Mouse (Mus musculus): ENCODE data around the gene Lrrc74a.
A peak's percentile ranks its signal among the peaks of the same experiment; 100 is the strongest.

Gene Lrrc74a

GRCm38 (mm10) chr12:86786149-86787019, 52.2 kb downstream of the Lrrc74a start:
- no peak for DNase-seq (ENCODE audit: low read depth)

- DNase-seq (ENCODE audit: low read depth): no peak
These were observed 52.9 kb downstream of the Lrrc74a start for GRCm38 (mm10) chr12:86787020-86787553.

- no peak for DNase-seq (ENCODE audit: low read depth)
These were observed 56.1 kb downstream of the Lrrc74a start for GRCm38 (mm10) chr12:86790100-86790848.

- DNase-seq (ENCODE audit: low read depth): no peak
These were observed 56.6 kb downstream of the Lrrc74a start for GRCm38 (mm10) chr12:86790849-86791127.

GRCm38 (mm10) chr12:86791987-86792386, 57.8 kb downstream of the Lrrc74a start:
- DNase-seq (ENCODE audit: low read depth): no peak

DNA sequence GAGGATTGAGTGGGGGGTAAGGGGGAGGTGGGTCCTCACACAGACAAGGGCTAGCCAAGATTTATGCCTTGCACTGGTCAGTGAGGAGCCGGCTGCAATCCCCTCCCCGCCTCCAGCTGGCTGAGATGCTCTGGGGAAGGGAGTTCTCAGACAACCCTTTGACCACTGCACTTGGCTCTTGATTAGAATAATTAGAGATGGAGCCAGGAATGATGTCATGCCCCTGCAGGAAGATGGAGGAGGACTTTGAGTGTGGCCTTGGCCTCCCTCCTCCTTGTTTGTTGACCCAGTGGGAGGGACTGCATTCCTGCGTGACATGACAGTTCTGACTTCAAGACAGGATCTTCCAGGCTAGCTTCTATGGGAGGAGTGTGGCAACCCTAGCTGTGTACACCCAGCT, 59.7 kb downstream of the Lrrc74a start:
- DNase-seq (ENCODE audit: low read depth): no peak

DNA sequence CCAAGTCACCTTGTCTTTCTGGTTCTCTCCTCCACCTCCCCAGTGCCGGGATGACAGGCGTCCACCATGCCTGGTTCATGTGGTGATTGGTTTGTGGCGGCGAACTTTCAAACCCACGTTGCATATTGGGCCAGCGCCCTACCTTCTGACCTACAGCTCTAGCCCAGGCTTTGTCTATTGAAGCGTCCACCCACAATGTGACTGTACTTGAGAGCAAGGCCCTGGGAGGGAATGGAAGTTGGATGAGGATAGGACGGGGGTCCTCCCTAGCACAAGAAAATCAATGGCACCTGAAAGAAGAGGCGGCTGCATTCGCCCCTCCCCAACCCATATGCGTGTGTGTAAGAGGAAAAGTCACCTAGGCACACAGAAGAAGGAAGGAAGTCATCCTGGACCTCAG, 60.2 kb downstream of the Lrrc74a start:
- DNase-seq (ENCODE audit: low read depth): no peak

DNA sequence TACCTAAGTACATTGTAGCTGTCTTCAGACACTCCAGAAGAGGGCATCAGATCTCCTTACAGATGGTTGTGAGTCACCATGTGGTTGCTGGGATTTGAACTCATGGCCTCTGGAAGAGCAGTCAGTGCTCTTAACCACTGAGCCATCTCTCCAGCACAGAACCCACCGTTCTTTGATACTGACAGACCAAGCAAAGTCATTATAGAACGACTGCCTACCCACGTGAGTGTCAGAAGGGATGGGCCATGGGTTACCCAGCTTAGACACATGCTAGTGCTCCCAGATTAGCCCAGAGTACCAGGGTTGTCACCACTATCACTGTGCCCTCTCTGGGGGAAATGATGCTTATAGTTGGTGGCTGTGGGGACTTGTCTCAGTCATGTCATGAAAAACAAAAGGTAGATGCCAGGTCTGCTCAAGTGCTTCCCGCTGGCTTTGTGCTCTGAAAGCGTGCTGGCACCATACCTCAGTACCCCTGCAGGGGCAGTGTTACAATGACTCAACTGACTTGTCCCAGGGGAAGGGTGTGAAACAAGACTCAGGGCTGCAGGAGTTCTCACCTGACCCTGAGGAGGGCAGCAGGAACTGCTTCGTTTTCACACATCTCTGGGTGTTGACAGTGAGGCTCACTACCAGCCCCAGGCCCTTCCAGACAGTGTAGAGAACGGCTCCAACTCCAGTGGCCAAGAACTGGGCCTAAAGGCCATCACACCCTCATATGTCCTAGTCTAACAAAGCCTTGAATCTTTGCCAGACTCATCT, 61.1 kb downstream of the Lrrc74a start:
- DNase-seq (ENCODE audit: low read depth): no peak

GRCm38 (mm10) chr12:86795838-86796232, 61.7 kb downstream of the Lrrc74a start:
- DNase-seq (ENCODE audit: low read depth): peak; percentile 92

- DNase-seq (ENCODE audit: low read depth): no peak
These were observed 62.2 kb downstream of the Lrrc74a start for GRCm38 (mm10) chr12:86796351-86796750.

GRCm38 (mm10) chr12:86797771-86798170, 63.6 kb downstream of the Lrrc74a start:
- no peak for DNase-seq (ENCODE audit: low read depth)

GRCm38 (mm10) chr12:86798773-86799540, 64.8 kb downstream of the Lrrc74a start:
- DNase-seq (ENCODE audit: low read depth): no peak

GRCm38 (mm10) chr12:86799786-86800185, 65.6 kb downstream of the Lrrc74a start:
- no peak for DNase-seq (ENCODE audit: low read depth)

GRCm38 (mm10) chr12:86800336-86800735, 66.2 kb downstream of the Lrrc74a start:
- DNase-seq (ENCODE audit: low read depth): no peak

GRCm38 (mm10) chr12:86800765-86801147, 66.6 kb downstream of the Lrrc74a start:
- peak; percentile 68 for DNase-seq (ENCODE audit: low read depth)

GRCm38 (mm10) chr12:86801148-86802004, 67.2 kb downstream of the Lrrc74a start:
- DNase-seq (ENCODE audit: low read depth): no peak

DNA sequence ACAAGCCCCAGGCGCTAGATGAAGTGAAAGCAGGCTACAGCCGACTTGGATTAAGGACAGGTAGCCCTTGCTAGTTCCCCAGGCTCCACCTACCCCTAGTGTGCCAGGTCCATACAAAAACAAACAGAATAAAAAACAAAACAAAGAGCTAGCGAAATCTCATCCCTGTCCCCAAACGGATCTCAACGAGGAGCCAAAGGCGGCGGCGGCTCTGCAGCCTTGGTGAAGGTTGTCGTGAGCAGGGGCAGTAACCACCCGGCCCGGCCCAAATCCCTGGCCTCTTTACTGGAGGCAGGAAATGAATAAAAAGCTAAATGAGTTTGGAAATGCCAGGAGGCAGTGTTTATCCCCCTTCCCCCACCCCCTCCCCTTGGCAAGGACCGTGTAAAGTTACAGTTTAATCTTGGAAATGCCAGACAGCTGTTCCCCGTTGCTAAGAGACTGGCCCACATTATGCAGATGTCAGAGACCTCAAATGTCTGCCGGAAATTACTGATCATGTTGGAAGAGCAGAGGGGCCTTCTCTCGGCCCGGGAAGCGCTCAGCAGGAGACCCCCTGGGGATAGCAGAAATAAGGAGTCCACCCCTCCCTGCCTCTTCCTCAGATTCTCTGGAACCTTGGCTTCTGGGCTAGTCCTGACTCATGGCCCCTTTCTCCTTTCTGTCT, 68.0 kb downstream of the Lrrc74a start:
- DNase-seq (ENCODE audit: low read depth): no peak

GRCm38 (mm10) chr12:86802899-86803298, 68.7 kb downstream of the Lrrc74a start:
- DNase-seq (ENCODE audit: low read depth): no peak

DNA sequence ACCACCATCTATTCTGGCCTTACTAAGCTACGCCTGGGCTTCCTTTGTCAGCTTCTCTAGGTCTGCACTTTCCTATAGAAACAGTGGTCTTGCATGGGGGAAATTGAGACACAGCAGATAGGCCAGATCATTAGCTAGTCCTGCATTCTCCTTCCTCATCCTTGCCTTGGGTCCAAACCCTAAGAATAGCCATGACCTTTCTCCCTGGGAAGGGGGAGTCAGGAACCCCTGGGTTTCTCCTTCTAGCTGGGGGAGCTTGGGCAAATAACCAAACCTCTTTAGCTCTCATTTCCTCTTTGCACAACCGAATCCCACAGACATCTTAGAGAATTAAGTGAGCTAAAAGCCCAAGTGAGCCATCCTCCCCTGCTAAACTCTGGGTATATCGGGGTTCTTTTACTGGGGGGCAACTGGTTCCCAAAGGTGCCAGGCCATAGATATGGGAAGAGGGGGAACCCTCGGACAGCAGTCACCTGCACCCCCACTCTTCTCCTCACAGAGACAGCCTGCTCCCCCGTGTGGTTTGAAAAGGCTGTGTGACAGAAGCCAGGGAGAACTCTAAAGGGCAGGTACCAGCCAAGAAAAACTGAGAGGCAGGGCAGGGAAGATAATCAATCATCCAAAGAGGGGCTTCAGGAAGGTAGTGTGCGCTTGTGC, 69.6 kb downstream of the Lrrc74a start:
- DNase-seq (ENCODE audit: low read depth): no peak

GRCm38 (mm10) chr12:86804308-86804700, 70.1 kb downstream of the Lrrc74a start:
- no peak for DNase-seq (ENCODE audit: low read depth)
